9 mouse cellular contexts compared by ENCODE assay signal in genomic region chr10:70195786-70196185, GRCm38 (mm10). TPM values are rescaled to one million over a fixed set of nuclear protein-coding genes. Genes with fewer than 3 reads are reported as not detected.
DNase-seq lines count a peak whose midpoint lies in the region; ATAC-seq and TF ChIP-seq lines count a peak whose summit lies in the region.
"Had no signal": no experiment of that assay in that cellular context is flagged by ENCODE, and none has a peak within 500 bp of the region (broad histone marks: within the 10 kb centered on the region; RNA-seq: fewer than 3 reads in every experiment).

No protein-coding gene starts in this region.

- peak; percentile 67; the same call in 1 of the 2 replicates for ATAC-seq in heart, embryonic 14.5 days (ENCODE audit: insufficient number of reproducible peaks, insufficient read depth, low FRiP score, low read depth)
- peak; percentile 64 for ATAC-seq in lung, postnatal 0 days
- ATAC-seq in monocyte, adult 5-6 weeks (replicated peaks; ENCODE audit: insufficient number of reproducible peaks, low FRiP score, low TSS enrichment, poor library complexity, severe bottlenecking) = no peak

- TF ChIP-seq POLR2A in brain, embryonic 14.5 days (IDR thresholded peaks at IDR 0.05; ENCODE audit: borderline replicate concordance, extremely low read depth, insufficient read depth, insufficient read length, poor library complexity, severe bottlenecking) = no peak
- TF ChIP-seq POLR2A in kidney, adult 2 months (IDR thresholded peaks at IDR 0.05; ENCODE audit: low read depth, low read length) = no peak

- peaks cover 32% of the 10 kb centered on the region for H3K36me3 ChIP-seq in heart, embryonic 14.5 days (ENCODE audit: control insufficient read depth, insufficient read depth, low read length)
- H3K36me3 ChIP-seq in kidney, adult 2 months (ENCODE audit: control insufficient read depth, insufficient read depth, low read length) = no peaks in the 10 kb centered on the region
- peaks cover 8% of the 10 kb centered on the region for H3K36me3 ChIP-seq in lung, postnatal 0 days (ENCODE audit: insufficient read depth, low read length)

- no peak for DNase-seq in heart, postnatal 36 days
- DNase-seq in brain, embryonic 14.5 days (ENCODE audit: low read depth) = peak; percentile 63
- peak; percentile 73 for DNase-seq in kidney, adult 2 months
- peak; percentile 70 for DNase-seq in lung, postnatal 0 days (ENCODE audit: low spot score)
- DNase-seq in urinary bladder, postnatal 36 days (ENCODE audit: low spot score in 2 of 2) = no peak
- no peak for DNase-seq in left cerebral cortex, adult 9 months (ENCODE audit: low spot score in 2 of 2)

- peaks cover 0 to 3% of the 10 kb centered on the region in 2 experiments; a peak in 1 of 4 replicates for H3K4me1 ChIP-seq in heart, embryonic 14.5 days (ENCODE audit: control insufficient read depth in 2 of 2, insufficient read depth in 2 of 2, low read length in 2 of 2)
- H3K4me1 ChIP-seq in kidney, adult 2 months (ENCODE audit: control insufficient read depth, insufficient read depth, low read length) = peaks cover 8% of the 10 kb centered on the region; the same call in 1 of the 2 replicates
- H3K4me1 ChIP-seq in lung, postnatal 0 days (ENCODE audit: insufficient read depth, low read depth, low read length) = no peaks in the 10 kb centered on the region; the same call in 1 of the 2 replicates

- TF ChIP-seq CTCF in brain, embryonic 14.5 days (IDR thresholded peaks at IDR 0.05; ENCODE audit: borderline replicate concordance, extremely low read depth, insufficient read depth, insufficient read length) = peak; percentile 33; the same call in 1 of the 2 replicates
- TF ChIP-seq CTCF in kidney, adult 2 months (conservative IDR thresholded peaks at IDR 0.05; ENCODE audit: insufficient read depth, insufficient read length, low read depth, low read length) = peak; percentile 60
- peak; percentile 74 for TF ChIP-seq CTCF in lung, postnatal 0 days (IDR thresholded peaks at IDR 0.05)

- no peak for TF ChIP-seq EP300 in lung, postnatal 0 days (IDR thresholded peaks at IDR 0.05)

- 61% methylated on average over 7 of the region's 7 CpGs for WGBS in heart, embryonic 14.5 days
- WGBS in kidney, adult 2 months = 49% methylated on average over 7 of the region's 7 CpGs
- 42% methylated on average over 7 of the region's 7 CpGs for WGBS in lung, postnatal 0 days

- H3K9me3 ChIP-seq in heart, embryonic 14.5 days (ENCODE audit: control insufficient read depth, low read length) = no peaks in the 10 kb centered on the region
- no peaks in the 10 kb centered on the region for H3K9me3 ChIP-seq in lung, postnatal 0 days (ENCODE audit: low read length)

- no peak overlapping the region for H3K4me3 ChIP-seq in heart, embryonic 14.5 days (ENCODE audit: control insufficient read depth in 1 of 2, insufficient read depth in 1 of 2, low read depth in 1 of 2, low read length in 2 of 2)
- H3K4me3 ChIP-seq in kidney, adult 2 months (ENCODE audit: insufficient read depth, low read depth, low read length) = no peak overlapping the region
- no peak overlapping the region for H3K4me3 ChIP-seq in lung, postnatal 0 days (ENCODE audit: low read depth, low read length)

- H3K4me2 ChIP-seq in heart, embryonic 14.5 days (ENCODE audit: low read length) = no peak overlapping the region
- no peak overlapping the region for H3K4me2 ChIP-seq in lung, postnatal 0 days (replicated peaks; ENCODE audit: low read depth, low read length)

- no peaks in the 10 kb centered on the region for H3K27me3 ChIP-seq in heart, embryonic 14.5 days (ENCODE audit: control insufficient read depth, insufficient read depth, low read length)
- no peaks in the 10 kb centered on the region for H3K27me3 ChIP-seq in kidney, adult 2 months (replicated peaks; ENCODE audit: control insufficient read depth, insufficient read depth, low read length)
- H3K27me3 ChIP-seq in lung, postnatal 0 days (replicated peaks; ENCODE audit: insufficient read depth, low read length) = no peaks in the 10 kb centered on the region

- no peak overlapping the region for H3K27ac ChIP-seq in heart, embryonic 14.5 days (replicated peaks in 1 of 2; ENCODE audit: control insufficient read depth in 1 of 2, insufficient read depth in 1 of 2, low read depth in 2 of 2, low read length in 2 of 2)
- peak overlapping the region; percentile 45; the same call in 1 of the 2 replicates for H3K27ac ChIP-seq in kidney, adult 2 months (ENCODE audit: insufficient read depth, low read depth, low read length)
- no peak overlapping the region for H3K27ac ChIP-seq in lung, postnatal 0 days (ENCODE audit: low read length)

- intact Hi-C loops in heart, postnatal 36 days (cut with DNase I) = loop anchor here (1.0 to 5.0 kb wide), 2 partner anchors 52 to 102 kb away; partner anchors contain the start of gene Slc16a9

- H3K9ac ChIP-seq in heart, embryonic 14.5 days (ENCODE audit: low read length) = no peak overlapping the region
- no peak overlapping the region for H3K9ac ChIP-seq in lung, postnatal 0 days (replicated peaks; ENCODE audit: low read depth)

RNA-seq across cellular contexts. Expression of gene Mrln, which starts 8.7 kb away (rescaled TPM):
- 0.92 and 1.6 TPM in 2 replicates for polyA plus RNA-seq in heart, embryonic 14.5 days (2014; fragmentation: Nextera tagmentation; extraction: Ambion mirVana)
- total RNA-seq in heart, postnatal 36 days (2021) = 1 to 10 TPM; 3.1 to 4.0 TPM
- polyA plus RNA-seq in brain, embryonic 14.5 days (2012; rRNA removed) = 0.82 and 1.2 TPM in 2 replicates
- polyA plus RNA-seq in kidney, adult 2 months (2012; rRNA removed) = 1.0 and 2.5 TPM in 2 replicates
- polyA plus RNA-seq in lung, postnatal 0 days (2015; fragmentation: Nextera tagmentation; extraction: Ambion mirVana) = 1.6 and 1.8 TPM in 2 replicates
- total RNA-seq in monocyte, adult 5-6 weeks (2017) = not detected in 3 replicates
- total RNA-seq: adrenal gland, postnatal 36 days had no signal

RNA-seq across cellular contexts. Expression of gene Slc16a9, which starts 49.1 kb away (rescaled TPM):
- polyA plus RNA-seq in heart, embryonic 14.5 days (2014; fragmentation: Nextera tagmentation; extraction: Ambion mirVana) = 0.74 and 0.76 TPM in 2 replicates
- 1 to 10 TPM; 2.5 to 5.3 TPM for total RNA-seq in heart, postnatal 36 days (2021)
- polyA plus RNA-seq in brain, embryonic 14.5 days (2012; rRNA removed) = 1.4 and 2.4 TPM in 2 replicates
- 68.9 and 77.1 TPM in 2 replicates for polyA plus RNA-seq in kidney, adult 2 months (2012; rRNA removed)
- polyA plus RNA-seq in lung, postnatal 0 days (2015; fragmentation: Nextera tagmentation; extraction: Ambion mirVana) = 24.8 and 25.4 TPM in 2 replicates
- not detected in 3 replicates for total RNA-seq in monocyte, adult 5-6 weeks (2017)

Comparison
In these comparisons a context has a peak if more than half of its experiments do, and no peak if none do; other contexts are left out.
1. DNase-seq: peak in brain, embryonic 14.5 days (single experiment), kidney, adult 2 months (single experiment) and lung, postnatal 0 days (single experiment); none in heart, postnatal 36 days (0 of 2), urinary bladder, postnatal 36 days (0 of 2) and left cerebral cortex, adult 9 months (0 of 2).
2. Peak in every context shown above with its lines, with median percentiles within 50 percentile points of each other: CTCF ChIP-seq.